Mouse (Mus musculus): ENCODE results near the gene Yaf2. TPM values are rescaled to one million over a fixed set of nuclear protein-coding genes. Genes with fewer than 3 reads are reported as not detected.

Gene Yaf2
- total and polyA plus RNA-seq, 3 experiments, result 24.4 to 50.0 (median 39.7) TPM

- TF ChIP-seq TAL1 (conservative IDR thresholded peaks at IDR 0.05; ENCODE audit: low read depth, low read length) (no peak), GATA2 (IDR thresholded peaks at IDR 0.05; ENCODE audit: borderline replicate concordance, low read depth, low read length) (no peak), POLR2AphosphoS5 (IDR thresholded peaks at IDR 0.05; ENCODE audit: insufficient replicate concordance, low read depth, low read length) (no peak)
- peaks cover 5% of the 10 kb centered on the region for H3K4me1 ChIP-seq (ENCODE audit: insufficient read depth, low read depth, low read length)
- no peak for ATAC-seq (ENCODE audit: extremely low read depth, insufficient number of reproducible peaks, low FRiP score, poor library complexity, severe bottlenecking)
- peaks cover 37% of the 10 kb centered on the region for H3K36me3 ChIP-seq (replicated peaks)
- no peaks in the 10 kb centered on the region for H3K9me3 ChIP-seq (replicated peaks)
- no peak for DNase-seq (ENCODE audit: low spot score)
- H3K4me3 ChIP-seq (ENCODE audit: low read depth, low read length), result no peak overlapping the region
- H3K27me3 ChIP-seq (ENCODE audit: insufficient read depth, low read length), result no peaks in the 10 kb centered on the region
Observed at GRCm38 (mm10) chr15:93294483-93294882, 42.3 kb downstream of the Yaf2 start.

- ATAC-seq (ENCODE audit: extremely low read depth, insufficient number of reproducible peaks, low FRiP score, poor library complexity, severe bottlenecking), result no peak
- peaks cover 4% of the 10 kb centered on the region; the same call in 1 of the 2 replicates for H3K4me1 ChIP-seq (ENCODE audit: insufficient read depth, low read depth, low read length)
- no peaks in the 10 kb centered on the region for H3K9me3 ChIP-seq (replicated peaks)
- H3K4me3 ChIP-seq (ENCODE audit: low read depth, low read length), result no peak overlapping the region
- H3K36me3 ChIP-seq (replicated peaks), result peaks cover 49% of the 10 kb centered on the region
- no peaks in the 10 kb centered on the region for H3K27me3 ChIP-seq (ENCODE audit: insufficient read depth, low read length)
- TF ChIP-seq TAL1 (conservative IDR thresholded peaks at IDR 0.05; ENCODE audit: low read depth, low read length) (no peak), GATA1 (IDR thresholded peaks at IDR 0.05; ENCODE audit: borderline replicate concordance, low read length) (no peak), CTCF (IDR thresholded peaks at IDR 0.05; ENCODE audit: low read depth, low read length) (no peak), POLR2AphosphoS5 (IDR thresholded peaks at IDR 0.05; ENCODE audit: insufficient replicate concordance, low read depth, low read length) (no peak), GATA2 (IDR thresholded peaks at IDR 0.05; ENCODE audit: borderline replicate concordance, low read depth, low read length) (no peak)
- no peak for DNase-seq (ENCODE audit: low spot score)
Observed at GRCm38 (mm10) chr15:93288321-93288720, 48.4 kb downstream of the Yaf2 start.

- H3K4me1 ChIP-seq (ENCODE audit: insufficient read depth, low read depth, low read length), result peaks cover 4% of the 10 kb centered on the region; the same call in 1 of the 2 replicates
- no peak for DNase-seq (ENCODE audit: low spot score)
- no peak overlapping the region for H3K4me3 ChIP-seq (ENCODE audit: low read depth, low read length)
- H3K27me3 ChIP-seq (ENCODE audit: insufficient read depth, low read length), result no peaks in the 10 kb centered on the region
- H3K9me3 ChIP-seq (replicated peaks), result no peaks in the 10 kb centered on the region
- H3K36me3 ChIP-seq (replicated peaks), result peaks cover 50% of the 10 kb centered on the region
- ATAC-seq (ENCODE audit: extremely low read depth, insufficient number of reproducible peaks, low FRiP score, poor library complexity, severe bottlenecking), result no peak
- TF ChIP-seq GATA2 (IDR thresholded peaks at IDR 0.05; ENCODE audit: borderline replicate concordance, low read depth, low read length) (no peak), GATA1 (IDR thresholded peaks at IDR 0.05; ENCODE audit: borderline replicate concordance, low read length) (no peak)
Observed at GRCm38 (mm10) chr15:93287628-93288027, 49.1 kb downstream of the Yaf2 start.

GRCm38 (mm10) chr15:93285244-93285643 lies 51.5 kb downstream of the Yaf2 start:
- H3K4me1 ChIP-seq (ENCODE audit: insufficient read depth, low read depth, low read length), result peaks cover 4% of the 10 kb centered on the region; the same call in 1 of the 2 replicates
- H3K27me3 ChIP-seq (ENCODE audit: insufficient read depth, low read length), result no peaks in the 10 kb centered on the region
- no peaks in the 10 kb centered on the region for H3K9me3 ChIP-seq (replicated peaks)
- no peak for ATAC-seq (ENCODE audit: extremely low read depth, insufficient number of reproducible peaks, low FRiP score, poor library complexity, severe bottlenecking)
- no peak for TF ChIP-seq GATA2 (IDR thresholded peaks at IDR 0.05; ENCODE audit: borderline replicate concordance, low read depth, low read length)
- TF ChIP-seq POLR2AphosphoS5 (IDR thresholded peaks at IDR 0.05; ENCODE audit: insufficient replicate concordance, low read depth, low read length), result no peak
- no peak for TF ChIP-seq CTCF (IDR thresholded peaks at IDR 0.05; ENCODE audit: low read depth, low read length)
- TF ChIP-seq TAL1 (conservative IDR thresholded peaks at IDR 0.05; ENCODE audit: low read depth, low read length), result no peak
- no peak for TF ChIP-seq GATA1 (IDR thresholded peaks at IDR 0.05; ENCODE audit: borderline replicate concordance, low read length)
- H3K36me3 ChIP-seq (replicated peaks), result peaks cover 61% of the 10 kb centered on the region
- H3K4me3 ChIP-seq (ENCODE audit: low read depth, low read length), result no peak overlapping the region
- no peak for DNase-seq (ENCODE audit: low spot score)

- Histone ChIP-seq H3K36me3 (replicated peaks) (peaks cover 57% of the 10 kb centered on the region), H3K4me1 (ENCODE audit: insufficient read depth, low read depth, low read length) (peaks cover 4% of the 10 kb centered on the region; the same call in 1 of the 2 replicates), H3K4me3 (ENCODE audit: low read depth, low read length) (no peak overlapping the region), H3K27me3 (ENCODE audit: insufficient read depth, low read length) (no peaks in the 10 kb centered on the region), H3K9me3 (replicated peaks) (no peaks in the 10 kb centered on the region)
- DNase-seq (ENCODE audit: low spot score) (no peak), ATAC-seq (ENCODE audit: extremely low read depth, insufficient number of reproducible peaks, low FRiP score, poor library complexity, severe bottlenecking) (no peak)
- no peak for TF ChIP-seq TAL1 (conservative IDR thresholded peaks at IDR 0.05; ENCODE audit: low read depth, low read length)
- TF ChIP-seq GATA2 (IDR thresholded peaks at IDR 0.05; ENCODE audit: borderline replicate concordance, low read depth, low read length), result no peak
- TF ChIP-seq POLR2AphosphoS5 (IDR thresholded peaks at IDR 0.05; ENCODE audit: insufficient replicate concordance, low read depth, low read length), result no peak
- no peak for TF ChIP-seq CTCF (IDR thresholded peaks at IDR 0.05; ENCODE audit: low read depth, low read length)
- no peak for TF ChIP-seq GATA1 (IDR thresholded peaks at IDR 0.05; ENCODE audit: borderline replicate concordance, low read length)
Observed at GRCm38 (mm10) chr15:93284326-93284725, 52.4 kb downstream of the Yaf2 start.

- DNase-seq (ENCODE audit: low spot score) (no peak), ATAC-seq (ENCODE audit: extremely low read depth, insufficient number of reproducible peaks, low FRiP score, poor library complexity, severe bottlenecking) (no peak)
- Histone ChIP-seq H3K4me3 (ENCODE audit: low read depth, low read length) (no peak overlapping the region), H3K27me3 (ENCODE audit: insufficient read depth, low read length) (no peaks in the 10 kb centered on the region), H3K4me1 (ENCODE audit: insufficient read depth, low read depth, low read length) (peaks cover 4% of the 10 kb centered on the region; the same call in 1 of the 2 replicates), H3K36me3 (replicated peaks) (peaks cover 58% of the 10 kb centered on the region), H3K9me3 (replicated peaks) (no peaks in the 10 kb centered on the region)
- no peak for TF ChIP-seq GATA1 (IDR thresholded peaks at IDR 0.05; ENCODE audit: borderline replicate concordance, low read length)
- no peak for TF ChIP-seq GATA2 (IDR thresholded peaks at IDR 0.05; ENCODE audit: borderline replicate concordance, low read depth, low read length)
- TF ChIP-seq TAL1 (conservative IDR thresholded peaks at IDR 0.05; ENCODE audit: low read depth, low read length), result no peak
- TF ChIP-seq POLR2AphosphoS5 (IDR thresholded peaks at IDR 0.05; ENCODE audit: insufficient replicate concordance, low read depth, low read length), result no peak
- no peak for TF ChIP-seq CTCF (IDR thresholded peaks at IDR 0.05; ENCODE audit: low read depth, low read length)
Observed at GRCm38 (mm10) chr15:93283349-93283748, 53.4 kb downstream of the Yaf2 start.

Data from G1E (cell line).